Mouse (Mus musculus): Measurements from ENCODE around the gene Ugt1a6a.

The Ugt1a6a gene

DNA sequence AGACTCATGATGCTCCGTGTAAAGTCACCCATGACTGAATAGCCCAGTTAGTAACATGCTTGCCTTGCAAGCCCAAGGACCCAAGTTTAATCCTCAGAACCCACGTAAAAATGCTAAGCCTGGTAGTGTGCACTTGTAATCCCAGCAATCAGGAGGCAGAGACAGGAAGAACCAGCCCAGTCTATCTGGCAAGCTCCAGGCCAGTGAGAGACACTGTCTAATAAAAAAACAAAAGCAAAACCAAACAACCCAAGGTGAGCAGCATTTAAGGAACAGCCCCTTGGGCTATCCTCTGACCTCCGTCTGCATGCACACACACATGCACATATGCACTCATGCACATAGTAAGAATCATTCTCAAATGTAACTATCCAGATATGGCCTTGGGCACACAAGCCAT, 95.0 kb downstream of the Ugt1a6a start:
- no peak for DNase-seq (ENCODE audit: low spot score)

DNA sequence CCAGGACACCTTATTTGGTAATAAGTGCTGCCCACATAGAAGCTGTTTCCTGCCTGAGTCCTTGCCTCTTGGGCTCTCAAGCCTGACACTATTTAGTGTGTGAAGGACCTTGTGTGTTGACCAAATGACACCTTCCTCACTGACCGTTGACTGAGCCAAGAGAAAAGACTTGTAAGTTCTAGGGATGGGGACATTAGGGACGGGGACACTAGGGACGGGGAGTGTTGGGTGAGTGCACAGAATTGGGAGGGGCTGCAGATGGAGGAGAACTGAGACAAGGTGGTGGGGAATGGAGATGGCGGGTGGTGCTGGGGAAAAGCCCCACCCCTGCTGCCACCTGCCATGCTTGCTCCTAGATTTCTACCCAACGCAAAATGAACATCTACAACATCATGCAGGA, 95.4 kb downstream of the Ugt1a6a start:
- DNase-seq (ENCODE audit: low spot score) = no peak

DNA sequence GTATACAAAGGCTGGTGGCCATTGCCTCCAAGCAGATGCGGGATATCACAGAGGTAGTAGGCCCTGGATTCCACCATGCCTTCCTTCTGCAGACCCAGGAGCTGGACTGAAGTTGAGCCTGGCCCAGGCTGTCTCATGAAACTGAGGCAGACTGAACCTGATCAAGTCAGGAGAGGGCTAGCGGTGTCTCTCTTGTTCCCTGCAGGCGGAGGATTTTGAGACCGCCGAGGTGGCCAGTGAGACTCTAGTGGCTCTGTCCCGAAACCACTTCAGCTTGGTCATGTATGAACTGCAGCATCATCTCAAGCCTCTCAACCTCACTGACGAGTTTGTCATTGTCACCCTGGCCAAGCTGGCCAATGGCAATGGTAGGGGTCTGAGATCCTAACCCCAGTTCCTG, 95.8 kb downstream of the Ugt1a6a start:
- DNase-seq (ENCODE audit: low spot score) = no peak

DNA sequence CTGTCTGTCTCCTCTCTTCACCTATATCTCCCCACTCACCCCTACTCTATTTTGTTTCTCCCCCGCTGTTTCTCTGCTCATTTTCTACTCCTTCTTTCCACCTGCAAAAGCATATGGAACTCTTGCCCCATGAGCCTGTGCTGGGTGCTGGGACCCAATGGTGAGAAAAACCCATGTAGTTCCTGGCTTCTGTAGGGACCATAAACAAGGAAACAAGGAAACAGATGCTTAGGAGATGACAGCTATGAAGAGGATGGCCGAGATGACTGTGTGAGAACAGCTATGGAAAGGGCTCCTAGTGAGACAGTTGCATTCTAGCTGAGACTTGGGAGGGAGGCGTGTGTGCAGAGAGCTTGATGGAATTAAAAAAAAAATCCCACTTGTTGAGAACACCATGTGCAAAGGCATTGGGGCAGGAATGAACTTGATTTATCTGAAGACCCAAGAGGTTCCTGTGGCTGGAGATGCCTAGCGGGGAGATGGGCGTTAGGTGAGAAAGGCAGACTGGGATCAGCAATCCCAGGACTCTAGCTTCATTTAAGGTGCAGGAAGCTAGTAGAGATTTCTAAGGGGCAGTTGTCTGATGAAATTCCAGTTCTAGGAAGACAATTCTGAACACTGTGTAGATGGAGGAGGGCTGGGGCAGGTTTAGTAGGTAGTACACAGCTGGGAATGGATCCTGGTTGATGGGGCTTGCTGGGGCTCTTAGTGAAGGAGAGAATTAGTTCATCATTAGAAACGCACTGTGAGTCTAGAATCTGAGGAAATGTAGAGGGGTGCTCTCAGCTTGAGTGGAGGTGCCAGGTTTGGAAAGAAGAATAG, 96.6 kb downstream of the Ugt1a6a start:
- no peak for DNase-seq (ENCODE audit: low spot score)

DNA sequence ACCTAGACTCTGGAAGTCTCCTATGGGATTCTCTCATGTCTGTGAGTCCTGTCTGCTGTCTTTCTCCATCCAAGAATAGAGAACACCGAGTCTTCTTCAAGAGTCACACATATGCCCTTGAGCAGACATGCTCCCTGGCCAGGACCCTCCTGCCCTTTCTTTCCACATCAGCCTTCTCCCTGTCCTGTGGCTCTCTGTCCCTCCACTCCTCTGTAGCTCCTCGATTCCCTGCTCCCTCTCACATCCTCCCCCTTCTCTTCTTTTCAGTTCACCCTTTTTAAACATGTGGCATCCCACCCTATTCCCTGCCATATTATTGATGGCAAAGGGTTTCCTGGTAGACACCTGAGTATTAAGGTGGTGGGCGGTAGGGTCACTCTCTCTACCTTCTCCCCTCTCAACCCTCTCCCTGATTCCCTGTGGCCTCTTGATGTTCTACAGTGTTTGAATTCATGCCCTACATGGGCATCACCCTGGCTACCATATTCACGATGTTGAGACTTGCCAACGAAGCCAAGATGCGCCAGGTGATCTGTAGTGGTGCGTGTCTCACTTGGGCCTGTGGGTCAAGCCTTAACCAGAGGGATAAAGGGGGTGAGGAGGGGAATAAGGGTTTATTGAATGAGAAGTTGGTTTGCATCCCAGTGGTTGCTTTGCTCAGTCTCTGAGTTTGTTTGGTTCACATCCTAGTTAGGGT, 97.3 kb downstream of the Ugt1a6a start:
- no peak for DNase-seq (ENCODE audit: low spot score)

DNA sequence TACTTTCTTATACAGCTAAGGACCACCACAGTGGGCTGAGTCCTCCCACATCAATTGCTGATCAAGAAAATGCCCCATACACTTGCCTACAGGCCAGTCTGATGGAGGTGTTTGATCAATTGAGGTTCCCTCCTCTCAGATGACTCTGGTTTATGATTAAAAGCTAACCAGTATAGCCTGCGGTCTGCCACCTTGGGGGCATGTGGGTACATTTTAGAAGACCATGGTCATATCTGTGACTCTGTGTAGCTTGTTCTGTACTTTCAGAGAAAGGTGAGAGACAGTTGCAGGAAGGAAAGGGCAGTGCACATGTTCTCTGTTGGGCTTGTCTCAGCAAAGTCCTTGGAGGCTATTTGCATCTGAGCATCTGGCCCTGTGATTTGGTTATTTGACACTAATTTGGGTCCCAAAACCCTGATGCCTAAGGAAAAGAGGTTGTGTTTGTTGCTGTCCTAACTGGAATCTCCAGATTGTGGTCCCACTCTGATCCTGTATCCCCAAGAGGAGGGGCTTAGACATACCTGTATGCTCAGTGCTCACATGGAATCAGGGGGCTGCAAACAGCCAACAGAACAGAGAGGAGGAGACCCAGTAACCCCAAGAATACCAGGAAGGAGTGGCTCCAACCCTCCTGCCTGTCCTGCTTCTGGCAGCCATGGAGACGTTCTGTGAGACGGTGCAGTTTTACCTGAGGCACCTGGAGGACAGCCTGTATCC, 98.2 kb downstream of the Ugt1a6a start:
- no peak for DNase-seq (ENCODE audit: low spot score)

DNA sequence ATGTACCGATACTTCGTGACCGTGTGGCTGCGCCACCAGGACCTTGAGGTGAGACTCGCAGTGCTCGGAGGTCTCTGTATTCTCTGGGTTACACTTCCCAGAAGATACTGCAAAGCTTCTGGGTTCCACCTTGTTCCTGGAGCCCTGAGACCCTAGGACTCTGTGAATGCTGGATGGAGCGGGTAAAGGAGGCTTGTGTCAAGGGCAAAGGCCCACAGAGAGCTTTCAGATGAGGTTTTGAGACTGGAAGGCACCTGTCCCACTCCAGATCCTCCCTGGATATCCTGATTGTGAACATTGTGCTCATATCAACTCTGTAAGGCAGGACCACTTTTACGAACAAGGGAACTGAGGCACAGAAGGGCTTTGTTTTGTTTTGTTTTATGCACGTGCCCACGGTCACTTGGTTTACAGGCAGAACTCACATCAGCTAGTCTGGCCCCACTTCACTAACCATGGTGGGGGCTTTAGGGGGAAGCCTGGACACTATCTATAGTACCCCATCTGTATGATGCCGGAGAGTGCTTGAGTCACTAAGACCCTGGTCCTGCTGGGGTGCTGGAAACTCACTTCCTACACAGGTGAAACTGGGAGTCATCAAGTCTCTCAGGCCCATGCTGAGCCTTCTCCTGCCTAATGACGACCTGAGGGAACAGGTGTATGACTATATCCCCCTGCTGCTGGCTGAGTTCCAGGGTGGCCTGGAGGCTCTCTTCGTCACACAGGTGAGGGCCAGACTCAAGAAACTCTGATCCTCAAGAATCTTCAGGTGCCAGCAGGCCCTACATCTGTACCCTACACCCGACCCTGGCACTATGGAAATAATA, 99.0 kb downstream of the Ugt1a6a start:
- no peak for DNase-seq (ENCODE audit: low spot score)

DNA sequence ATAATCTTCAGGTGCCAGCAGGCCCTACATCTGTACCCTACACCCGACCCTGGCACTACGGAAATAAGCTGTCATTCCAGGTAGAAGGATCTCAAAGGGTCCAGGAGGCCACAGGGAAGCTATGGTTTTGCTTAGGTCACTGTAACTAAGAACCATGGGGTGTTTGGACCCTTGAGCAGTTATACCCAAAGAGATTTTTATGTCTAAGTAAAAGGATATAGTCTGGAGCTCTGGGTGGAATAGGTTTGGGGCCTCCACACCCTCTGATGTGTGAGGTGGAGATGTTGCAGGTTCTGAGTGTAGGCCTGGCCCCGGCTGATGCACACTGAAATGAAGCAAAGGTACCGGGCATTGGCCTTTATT, 99.6 kb downstream of the Ugt1a6a start:
- no peak for DNase-seq (ENCODE audit: low spot score)

DNA sequence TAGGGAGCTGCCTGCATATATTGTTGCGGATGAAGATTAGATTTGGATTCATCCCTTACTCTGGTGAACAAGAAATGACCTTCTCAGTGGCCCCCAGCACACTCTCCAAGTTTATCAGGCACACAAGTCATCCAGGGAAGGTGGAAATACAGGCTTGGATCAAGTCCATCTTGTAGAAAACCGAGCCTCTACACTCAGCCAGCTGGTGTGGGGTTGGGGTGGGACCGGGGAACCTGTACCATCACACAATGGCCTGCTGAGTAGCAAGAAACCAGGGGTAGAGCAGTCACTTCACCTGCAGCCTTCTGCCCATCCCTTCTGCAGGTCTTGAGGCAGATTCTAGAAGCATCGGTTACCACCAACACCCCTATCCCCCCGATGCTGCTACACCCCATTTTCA, 100.0 kb downstream of the Ugt1a6a start:
- DNase-seq (ENCODE audit: low spot score) = no peak

DNA sequence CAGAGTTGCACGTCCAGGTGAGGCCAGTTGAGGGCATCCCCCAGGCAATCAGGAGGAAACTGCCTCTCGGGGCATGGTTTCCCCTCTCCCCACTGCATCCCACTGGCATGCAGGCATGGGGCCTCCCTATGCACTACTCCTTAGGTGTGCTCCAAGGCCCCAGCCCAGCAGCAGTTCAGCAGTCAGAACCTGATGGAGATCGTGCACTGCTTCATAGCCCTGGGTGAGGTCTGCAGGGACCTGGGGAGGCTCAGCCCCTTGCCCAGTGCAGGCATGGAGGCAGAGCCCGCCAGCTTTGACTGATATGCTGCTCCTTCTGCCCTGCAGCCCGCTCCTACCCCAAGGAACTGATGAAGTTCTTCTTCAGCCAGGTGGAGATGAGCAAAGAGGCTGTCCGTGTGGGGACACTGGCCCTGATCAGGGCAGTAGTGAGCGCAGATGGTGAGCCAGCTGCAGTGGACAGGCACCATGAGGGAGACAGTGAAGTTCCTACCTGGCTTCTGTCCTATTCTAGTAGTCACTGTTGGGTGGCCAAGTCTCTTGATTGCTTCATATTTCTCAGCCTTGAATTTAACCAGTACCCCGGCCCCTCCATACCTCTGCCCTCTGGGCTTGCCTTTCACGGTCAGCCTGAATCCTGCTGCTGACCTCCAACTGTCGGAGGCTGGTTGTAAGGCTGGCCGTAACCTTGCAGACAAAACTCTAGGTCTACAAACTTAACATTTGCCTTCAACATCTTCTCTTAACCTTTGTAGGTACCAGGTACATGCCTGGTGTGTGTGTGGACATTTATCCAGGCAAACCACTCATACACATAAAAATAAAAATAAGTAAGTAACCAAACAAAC, 100.7 kb downstream of the Ugt1a6a start:
- DNase-seq (ENCODE audit: low spot score) = no peak

DNA sequence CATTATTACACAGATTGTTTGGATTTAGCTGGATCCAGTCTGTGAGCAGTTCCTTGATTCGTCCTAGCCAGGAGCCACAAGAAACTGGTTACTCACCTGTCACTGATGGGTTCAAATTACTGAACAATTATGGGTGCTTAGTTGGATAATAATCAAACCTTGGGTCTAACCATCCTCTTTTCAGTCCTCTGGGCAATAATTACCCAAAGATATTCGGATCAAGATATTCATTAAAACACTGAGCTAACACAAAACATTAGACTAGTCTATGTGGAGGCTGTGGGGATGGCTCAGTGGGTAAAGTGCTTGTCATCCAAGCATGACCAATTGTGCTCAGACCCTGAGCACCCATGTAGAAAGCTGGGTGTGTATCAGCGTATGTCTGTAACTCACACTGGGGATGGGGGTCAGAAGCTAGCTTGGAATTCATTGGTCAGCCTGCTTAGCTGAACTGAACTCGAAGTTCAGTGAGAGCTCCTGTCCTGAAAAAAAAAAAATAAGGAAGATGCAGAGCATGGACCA, 101.3 kb downstream of the Ugt1a6a start:
- DNase-seq (ENCODE audit: low spot score) = no peak

DNA sequence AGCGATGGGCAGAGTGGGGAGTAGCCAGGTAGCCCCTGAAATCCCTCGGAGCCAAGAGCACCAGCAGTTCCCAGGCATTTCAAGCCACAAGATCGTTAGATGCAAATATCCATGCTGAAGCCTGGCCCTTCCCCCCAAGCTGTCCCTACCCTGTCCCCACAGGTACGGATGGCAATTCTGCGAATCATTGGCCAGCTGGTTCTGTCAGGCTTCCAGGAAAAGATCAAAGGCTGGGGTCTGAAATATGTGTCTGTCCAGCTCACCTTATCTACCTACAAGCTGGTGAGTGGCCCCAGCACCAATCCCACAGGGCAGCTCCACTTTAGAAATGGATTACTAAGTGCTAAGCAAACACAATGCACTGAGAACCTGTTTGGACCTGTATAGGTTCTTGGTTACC, 102.7 kb downstream of the Ugt1a6a start:
- DNase-seq (ENCODE audit: low spot score) = no peak

DNA sequence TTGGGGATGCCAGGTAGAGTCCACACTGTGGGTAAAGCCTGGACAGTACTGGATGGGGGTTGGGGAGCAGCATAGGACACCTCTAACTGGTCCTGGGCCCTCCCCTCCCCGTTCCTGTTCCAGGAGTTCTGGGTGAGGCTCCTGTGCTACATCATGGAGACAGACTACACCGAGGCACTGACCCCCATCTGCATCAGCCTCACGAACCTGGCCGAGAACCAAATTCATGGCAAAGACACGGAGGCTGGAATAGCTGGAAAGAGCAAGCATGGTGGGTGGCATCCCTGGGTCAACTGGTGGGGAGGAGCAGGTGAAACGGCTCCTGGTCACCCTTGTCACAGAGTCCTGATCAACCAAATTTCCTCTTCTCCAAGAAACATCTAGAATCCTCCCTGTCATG, 104.2 kb downstream of the Ugt1a6a start:
- DNase-seq (ENCODE audit: low spot score) = no peak

DNA sequence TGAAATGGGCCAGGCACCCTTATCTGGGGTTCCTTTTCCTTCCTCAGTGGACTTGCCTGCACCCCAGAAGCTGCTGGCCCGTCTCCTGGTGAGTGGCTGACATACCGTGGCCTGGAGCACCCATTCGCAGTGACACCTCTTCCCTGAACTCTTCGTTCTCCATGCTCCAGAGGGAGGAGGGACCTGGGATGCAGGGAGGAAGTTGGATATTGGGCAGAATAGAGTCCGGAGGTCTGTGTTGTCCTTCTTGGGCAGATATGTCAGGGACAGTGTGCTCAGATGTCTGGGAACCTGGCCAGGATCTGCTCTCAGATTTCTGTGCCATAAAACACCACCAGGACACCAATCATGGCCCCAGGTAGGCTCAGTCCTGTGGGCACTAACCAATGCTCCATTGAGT, 105.5 kb downstream of the Ugt1a6a start:
- DNase-seq (ENCODE audit: low spot score) = no peak

DNA sequence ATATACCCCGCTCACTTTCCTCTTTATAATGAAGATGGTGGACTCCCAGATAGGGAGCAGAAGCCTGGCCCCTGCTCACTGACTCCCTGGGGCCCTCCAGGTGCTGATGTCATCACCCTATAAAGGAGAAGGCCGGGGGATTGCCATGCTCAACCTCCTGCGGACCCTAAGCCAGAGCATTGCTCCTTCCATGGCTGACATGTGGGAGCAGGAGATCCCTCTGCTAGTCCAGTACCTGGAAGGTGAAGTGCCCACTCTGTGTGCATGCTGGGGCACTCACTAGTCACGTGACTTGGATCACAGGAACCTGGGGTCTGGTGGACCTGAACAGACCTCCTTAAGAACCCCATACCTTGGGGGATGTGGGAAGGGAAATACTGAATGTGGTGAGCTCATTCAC, 106.0 kb downstream of the Ugt1a6a start:
- DNase-seq (ENCODE audit: low spot score) = no peak

DNA sequence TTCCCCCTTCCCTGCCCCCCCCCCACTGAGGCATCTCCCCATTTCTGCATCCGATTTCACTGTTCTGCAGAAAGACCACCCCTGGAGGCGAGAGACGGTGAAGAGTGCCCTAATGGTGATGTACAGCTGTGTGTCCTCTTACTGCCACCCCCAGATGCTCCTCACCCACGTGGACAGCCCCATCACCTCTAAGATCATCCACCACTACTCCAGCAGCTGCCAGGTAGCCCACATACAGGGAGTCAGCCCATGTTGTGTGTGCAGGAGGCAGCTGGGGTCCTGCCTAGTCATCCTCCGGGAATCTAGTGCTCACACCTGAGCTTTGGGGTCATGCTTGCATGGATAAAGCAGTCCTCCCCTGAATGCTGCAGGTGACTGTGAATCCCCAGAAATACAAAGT, 109.3 kb downstream of the Ugt1a6a start:
- DNase-seq (ENCODE audit: low spot score) = no peak

DNA sequence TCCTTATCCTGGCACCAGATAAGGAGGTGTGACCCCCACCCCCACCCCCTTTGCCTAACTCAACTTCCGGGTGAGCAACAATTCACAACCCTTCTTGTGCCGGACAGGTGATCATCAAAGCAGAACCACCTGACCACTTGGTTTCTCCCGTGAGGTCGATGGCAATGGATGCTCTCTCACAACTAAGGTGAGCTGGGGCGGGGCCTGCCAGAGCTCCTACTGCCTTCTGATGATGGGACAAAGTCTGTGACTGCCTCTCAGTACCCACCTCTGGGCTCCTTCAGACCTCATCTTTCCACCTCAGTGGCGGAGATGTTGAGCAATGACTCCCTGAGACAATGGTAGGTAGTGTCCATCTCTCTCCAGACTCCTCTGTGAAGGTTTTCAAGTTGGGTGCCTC, 111.3 kb downstream of the Ugt1a6a start:
- no peak for DNase-seq (ENCODE audit: low spot score)

DNA sequence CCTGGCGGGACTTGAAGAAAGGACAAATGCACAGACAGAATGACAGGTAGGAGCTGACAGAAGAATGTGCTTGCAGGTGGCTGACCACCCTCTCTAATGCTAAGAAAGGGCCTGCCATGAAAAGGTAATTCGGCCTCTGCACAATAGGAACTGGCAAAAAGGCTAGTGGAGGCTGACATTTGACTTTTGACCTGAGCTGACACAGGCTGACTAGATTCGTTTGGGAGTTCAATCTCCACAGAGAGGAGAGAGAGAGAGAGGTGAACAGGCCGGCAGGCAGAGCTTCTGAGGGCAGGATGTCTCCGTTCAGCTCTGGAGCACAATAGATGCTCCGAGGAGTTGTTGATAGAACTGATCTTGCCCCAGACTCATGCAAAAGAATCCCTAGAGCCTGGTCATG, 111.8 kb downstream of the Ugt1a6a start:
- DNase-seq (ENCODE audit: low spot score) = no peak

DNA sequence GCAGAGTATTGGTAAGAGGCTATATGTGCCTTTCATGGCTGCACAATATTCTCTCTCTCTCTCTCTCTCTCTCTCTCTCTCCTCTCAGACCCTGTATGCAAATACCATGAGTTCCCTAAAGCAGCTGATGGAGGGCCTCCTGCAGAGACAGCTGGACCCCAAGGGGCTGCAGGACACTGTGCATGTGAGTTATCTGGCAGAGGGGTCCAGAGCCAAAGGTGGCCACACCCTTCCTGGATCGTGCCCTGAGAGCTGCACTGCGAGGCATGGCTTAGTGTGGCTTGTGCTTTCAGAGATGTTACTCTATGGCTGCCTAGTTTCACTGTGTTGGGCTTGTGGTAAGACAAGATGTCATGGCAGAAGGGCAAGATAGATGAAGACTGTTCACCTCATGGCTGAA, 113.1 kb downstream of the Ugt1a6a start:
- DNase-seq (ENCODE audit: low spot score) = no peak

DNA sequence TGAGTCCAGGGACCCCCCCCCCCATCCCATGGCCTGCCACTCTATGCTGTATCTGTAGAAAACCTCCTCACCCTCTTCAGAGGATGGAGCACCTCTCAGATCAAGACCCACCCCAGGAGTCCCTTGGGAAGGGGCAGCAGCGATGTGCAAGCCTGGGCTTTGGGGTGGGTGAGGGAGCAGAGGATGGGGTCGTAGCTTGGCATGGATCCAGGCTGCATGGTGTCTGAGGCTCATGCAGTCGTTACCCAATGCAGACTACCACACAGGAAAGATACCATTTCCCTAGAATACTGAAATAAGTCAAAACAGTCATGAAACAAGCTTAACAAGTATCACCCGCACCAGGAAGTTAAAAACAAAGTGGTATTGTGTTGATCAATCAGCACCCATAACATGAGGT, 114.0 kb downstream of the Ugt1a6a start:
- no peak for DNase-seq (ENCODE audit: low spot score)

DNA sequence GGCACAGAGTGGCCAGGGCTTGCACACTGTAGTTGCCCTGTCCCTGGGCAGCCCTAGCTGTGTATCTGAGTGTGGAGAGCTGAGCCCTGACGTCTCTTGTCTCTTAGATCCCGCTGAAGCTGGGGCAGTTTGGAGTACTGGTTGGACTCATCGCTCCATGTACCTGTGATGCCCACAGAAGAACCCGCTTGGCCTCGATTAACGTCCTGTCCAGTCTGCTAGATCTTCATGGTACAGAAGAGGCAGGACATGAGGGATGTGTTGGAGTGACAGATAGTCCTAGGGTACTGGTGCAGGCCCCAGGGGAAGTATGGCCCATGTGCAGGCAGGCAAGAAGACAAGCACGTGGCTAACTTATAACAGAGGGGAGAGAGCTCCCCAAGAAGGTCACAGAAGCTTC, 115.0 kb downstream of the Ugt1a6a start:
- no peak for DNase-seq (ENCODE audit: low spot score)

All from adipocyte (in vitro differentiated cells).